Mouse (Mus musculus): ENCODE data around the gene Mad1l1. TPM values are rescaled to one million over a fixed set of nuclear protein-coding genes. Genes with fewer than 3 reads are reported as not detected.

Gene Mad1l1
- total RNA-seq, 2 experiments from 2014 or later = 24.2 to 34.4 TPM

DNA sequence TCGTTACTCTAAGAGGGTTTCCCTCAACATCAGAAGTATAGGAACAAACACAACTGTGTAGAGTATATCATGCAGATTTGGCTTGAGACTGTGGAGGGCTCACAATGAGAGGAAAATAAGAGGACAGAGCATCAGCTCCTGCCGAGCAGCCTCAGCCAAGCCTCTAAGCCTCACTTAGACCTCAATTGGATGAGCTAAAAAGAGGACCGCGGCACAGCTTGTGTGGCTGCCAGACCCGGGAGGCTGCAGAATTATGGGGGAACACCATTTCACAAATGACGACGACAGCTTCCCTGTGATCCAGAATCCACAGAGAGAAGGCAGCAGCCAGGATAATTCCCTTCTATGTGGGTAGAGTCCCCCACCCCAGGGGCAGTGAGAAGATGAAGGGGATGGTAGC lies 138.0 kb downstream of the Mad1l1 start:
- DNase-seq (ENCODE audit: low spot score in 2 of 2) = no peak

DNA sequence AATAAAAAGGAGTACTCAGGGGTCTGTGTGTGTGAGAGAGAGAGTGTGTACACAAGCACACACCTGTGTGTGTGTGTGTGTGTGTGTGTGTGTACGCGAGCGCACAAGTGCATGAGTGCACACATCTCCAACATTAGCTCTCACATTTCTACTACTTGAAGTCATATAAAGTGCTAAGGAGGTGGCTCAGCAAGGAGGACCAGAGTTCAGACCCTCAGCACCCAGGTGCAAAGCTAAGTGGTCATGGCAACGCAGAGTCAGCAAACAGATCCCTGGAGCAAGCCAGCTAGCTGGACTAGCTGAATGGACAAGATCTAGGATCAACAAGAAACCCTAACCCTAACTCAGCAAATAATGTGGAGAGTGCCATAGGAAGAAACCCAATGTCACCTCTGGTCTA lies 139.0 kb downstream of the Mad1l1 start:
- no peak for DNase-seq (ENCODE audit: low spot score in 2 of 2)

DNA sequence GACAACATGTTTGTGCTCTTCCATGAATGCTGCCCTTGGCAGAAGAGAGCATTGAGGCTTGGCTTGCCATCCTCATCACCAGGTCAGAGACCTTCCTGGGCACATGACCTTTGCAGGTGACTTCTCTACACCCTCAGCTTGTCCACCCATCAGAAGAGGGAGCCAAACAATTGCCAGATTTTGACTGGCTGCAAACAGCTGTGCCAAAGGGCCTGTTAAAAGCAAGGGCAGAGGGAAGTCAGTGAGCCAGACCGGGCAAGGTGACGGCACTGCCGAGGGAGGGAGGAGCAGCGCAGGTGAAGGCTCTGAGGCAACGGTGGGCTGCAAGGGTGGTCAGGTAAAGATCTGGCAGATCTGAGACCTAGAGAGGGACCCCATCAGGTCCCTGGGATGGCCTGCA lies 141.3 kb downstream of the Mad1l1 start:
- no peak for DNase-seq (ENCODE audit: low spot score in 2 of 2)

DNA sequence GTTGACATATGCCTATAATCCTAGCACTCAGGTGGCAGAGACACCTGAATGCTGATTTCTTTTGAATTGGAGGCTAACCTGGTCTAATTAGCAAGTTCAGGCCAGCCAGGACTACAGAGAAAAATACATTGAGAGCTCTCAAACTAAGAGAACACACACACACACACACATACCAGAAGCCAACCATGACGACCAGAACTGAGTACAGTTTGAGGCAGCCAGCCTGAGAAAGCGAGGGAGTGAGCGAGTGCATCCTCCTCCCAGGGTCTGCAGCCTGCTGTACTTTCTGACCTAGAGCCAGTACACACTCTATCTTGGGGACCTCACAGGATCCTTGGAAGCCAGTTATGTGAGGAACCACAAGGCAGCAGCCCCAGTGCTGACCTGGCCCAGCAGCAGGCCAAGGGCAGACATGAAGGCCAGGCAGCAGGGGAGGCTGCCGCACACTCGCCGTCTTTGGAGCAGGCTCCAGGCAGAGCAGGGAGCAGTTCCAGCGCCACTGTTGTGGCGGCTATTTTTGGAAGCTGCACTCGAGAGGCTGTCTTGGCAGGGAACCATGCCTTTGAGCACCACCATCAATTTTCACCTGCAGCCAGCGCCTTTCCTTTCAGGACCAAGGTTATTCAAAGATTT lies 143.2 kb downstream of the Mad1l1 start:
- peak in 1 of 2 experiments; percentile 36 for DNase-seq (ENCODE audit: low spot score in 2 of 2)

DNA sequence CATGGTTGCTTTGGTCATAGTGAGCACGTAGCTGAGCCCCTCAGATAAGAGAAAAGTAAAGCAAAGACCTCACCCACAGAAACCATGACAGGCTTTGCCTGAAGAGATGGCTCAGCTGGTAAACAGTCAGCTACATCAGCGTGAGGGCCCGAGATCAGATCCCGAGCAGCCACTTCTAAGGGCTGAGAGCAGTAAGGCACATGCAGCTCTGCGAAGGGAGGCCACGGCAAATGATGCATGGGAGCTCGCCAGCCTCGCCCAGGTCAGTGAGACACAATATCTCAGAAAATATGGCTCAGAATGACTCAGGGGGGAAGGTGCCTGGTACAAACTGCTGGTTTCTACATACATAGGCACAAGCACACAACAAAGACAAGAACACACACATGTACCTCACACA lies 143.8 kb downstream of the Mad1l1 start:
- no peak for DNase-seq (ENCODE audit: low spot score in 2 of 2)

DNA sequence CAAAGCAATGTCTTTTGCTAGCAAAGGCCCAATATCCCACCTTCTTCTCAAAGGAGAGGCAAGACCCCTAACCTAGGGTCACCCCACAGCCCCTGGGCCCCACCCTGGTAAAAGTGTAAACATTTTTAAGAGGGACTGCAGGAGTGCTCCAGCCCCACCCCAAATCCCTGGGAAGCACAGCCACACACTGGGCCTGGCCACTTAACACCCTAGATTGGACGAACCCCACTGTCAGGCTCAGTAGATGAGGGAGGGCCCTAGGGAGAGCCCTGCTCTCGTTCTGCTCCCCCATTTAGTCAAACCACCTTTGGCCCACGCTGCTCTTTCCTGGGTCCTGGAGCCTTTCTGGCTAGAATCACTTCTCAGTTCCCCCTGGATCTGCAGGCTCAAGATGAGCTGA lies 145.0 kb downstream of the Mad1l1 start:
- DNase-seq (ENCODE audit: low spot score in 2 of 2) = no peak

DNA sequence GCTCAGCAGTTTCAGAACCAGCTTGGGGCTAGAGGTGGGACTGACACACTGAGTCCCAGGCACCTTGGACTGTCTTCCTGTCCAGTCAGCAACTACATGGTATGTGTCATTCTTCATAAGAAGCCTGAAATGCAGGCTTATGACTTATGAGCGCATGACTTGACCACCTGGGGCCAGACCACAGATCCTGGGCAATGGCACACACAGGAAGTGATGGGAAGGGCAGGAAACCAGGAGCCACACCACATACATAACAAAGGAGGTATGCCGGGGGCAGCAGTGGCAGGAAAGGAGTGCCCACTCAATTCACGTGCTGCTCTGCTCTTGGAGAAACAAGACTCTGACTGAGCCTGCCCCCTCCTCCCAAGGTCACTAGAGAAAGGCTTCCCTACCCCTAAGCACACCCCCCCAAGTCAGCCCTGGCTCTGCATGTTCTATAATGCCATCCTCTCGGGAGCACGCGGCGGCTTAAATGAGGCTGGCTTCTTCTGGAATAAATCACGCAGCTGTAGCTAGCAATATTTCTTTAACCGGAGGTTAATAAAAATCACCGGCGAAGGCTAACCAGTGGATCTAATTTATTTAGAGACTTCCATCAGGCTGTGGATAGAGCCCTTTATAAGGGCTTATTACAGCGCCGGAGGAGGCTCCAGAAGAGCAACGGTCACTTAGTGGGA lies 146.4 kb downstream of the Mad1l1 start:
- DNase-seq (ENCODE audit: low spot score in 2 of 2) = no peak

DNA sequence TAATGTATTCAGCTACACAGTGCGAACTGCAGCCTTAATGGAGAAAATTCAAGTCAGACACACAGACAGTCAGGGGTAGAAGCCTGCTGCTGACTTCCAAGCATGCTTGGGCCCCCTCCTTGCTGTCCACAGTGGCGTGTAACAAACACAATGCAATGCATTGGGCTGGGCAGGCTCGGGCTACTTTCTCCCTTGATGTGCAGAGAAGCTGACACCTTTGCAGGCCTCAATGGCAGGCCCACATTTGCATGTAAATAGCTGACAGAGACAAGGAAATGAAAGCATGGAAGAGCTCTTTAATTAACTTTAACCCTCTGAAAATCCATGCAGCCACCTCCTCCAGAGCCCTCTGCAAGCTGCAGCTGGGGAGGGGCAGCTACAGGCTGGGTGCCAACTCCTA lies 147.3 kb downstream of the Mad1l1 start:
- DNase-seq (ENCODE audit: low spot score in 2 of 2) = no peak

DNA sequence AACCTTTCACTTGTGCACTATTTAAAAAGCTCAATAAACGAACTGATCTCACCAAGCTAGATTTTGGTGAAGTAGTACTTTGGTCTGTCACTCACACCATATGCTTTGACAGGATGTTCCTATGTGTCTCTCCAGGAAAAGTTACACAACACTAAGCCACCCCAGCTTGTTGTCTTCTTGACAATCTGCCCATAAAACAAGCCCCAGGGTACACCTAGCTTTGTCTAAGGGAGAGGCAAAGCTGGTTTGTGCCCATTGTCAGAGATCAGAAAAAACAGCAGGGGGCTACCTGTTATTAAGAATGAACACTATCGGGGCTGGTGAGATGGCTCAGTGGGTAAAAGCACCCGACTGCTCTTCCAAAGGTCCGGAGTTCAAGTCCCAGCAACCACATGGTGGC lies 148.2 kb downstream of the Mad1l1 start:
- DNase-seq (ENCODE audit: low spot score in 2 of 2) = no peak

DNA sequence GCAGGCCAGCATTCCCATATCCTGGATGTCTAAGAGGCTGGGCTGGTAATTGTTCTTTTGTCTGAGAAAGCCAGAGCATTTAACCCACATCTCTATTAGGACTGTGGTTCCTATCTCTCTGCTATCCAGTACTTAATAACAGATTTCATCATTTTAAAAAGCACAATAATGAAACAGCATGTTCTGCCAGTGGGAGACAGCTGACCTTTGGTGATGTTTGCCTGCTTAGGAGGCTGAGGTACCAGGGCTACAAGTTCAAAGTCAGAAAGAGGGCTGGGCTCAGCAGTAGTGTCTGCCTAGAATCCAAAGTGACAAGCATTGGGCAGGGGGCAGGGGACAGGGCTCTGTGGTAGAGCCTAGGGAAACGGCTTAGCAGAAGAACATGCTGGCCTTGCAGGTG lies 149.6 kb downstream of the Mad1l1 start:
- DNase-seq (ENCODE audit: low spot score in 2 of 2) = no peak

DNA sequence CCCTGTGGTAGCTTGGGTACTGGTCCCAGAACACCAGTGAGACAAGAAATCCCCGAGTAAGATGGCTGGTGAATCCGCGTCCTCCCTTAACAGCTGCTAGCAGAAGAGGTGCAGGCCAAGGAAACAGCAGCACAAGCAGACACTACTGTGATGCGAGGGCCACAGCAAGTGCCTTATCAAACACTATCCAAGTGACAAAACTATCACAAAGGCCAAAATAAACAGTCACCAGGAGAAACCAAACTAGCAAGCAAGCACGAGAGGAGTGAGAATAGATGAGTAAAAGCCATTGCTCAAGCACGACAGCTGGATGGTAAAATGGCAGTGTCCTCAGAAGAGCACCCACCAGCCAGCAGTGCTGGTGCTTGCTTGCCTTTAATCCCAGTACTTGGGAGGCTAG lies 153.8 kb downstream of the Mad1l1 start:
- no peak for DNase-seq (ENCODE audit: low spot score in 2 of 2)

DNA sequence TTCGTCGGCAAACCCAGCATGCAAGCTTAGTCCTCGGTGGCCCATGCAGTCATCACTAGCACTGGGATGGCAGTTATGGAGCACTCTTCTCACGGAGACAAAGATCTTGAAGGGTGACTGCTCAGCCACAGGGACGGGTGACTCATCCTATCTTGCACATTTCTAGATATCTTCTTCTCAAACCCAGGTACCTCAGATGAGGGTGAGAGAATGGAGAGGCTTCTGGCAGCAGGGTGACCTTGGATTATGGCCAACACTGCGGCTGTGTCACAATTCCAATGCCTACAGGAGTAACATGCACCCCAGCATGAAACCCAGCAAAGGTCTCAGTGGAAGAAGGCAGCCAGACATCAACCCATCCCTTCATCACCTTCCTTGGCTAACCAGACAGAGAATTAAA lies 154.3 kb downstream of the Mad1l1 start:
- DNase-seq (ENCODE audit: low spot score in 2 of 2) = peak in 1 of 2 experiments; percentile 29

DNA sequence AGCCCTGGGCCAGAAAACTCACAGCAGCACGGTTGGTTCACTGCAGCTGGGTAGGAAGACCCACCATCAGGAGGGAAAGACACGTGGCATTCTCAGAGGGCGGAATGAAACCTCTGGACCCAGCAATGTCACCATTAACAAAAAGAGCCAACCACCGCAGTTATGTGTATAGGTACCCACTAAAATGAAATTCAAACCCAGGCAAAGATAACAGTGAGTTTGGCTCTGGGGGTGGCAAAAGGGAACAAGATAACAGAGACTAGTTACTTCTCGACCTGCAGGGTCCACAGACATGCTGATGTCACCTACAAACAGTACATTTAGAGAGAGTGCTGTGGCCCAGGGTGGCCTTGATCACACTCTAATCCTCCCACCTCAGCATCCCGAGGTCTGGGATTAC lies 157.4 kb downstream of the Mad1l1 start:
- no peak for DNase-seq (ENCODE audit: low spot score in 2 of 2)

DNA sequence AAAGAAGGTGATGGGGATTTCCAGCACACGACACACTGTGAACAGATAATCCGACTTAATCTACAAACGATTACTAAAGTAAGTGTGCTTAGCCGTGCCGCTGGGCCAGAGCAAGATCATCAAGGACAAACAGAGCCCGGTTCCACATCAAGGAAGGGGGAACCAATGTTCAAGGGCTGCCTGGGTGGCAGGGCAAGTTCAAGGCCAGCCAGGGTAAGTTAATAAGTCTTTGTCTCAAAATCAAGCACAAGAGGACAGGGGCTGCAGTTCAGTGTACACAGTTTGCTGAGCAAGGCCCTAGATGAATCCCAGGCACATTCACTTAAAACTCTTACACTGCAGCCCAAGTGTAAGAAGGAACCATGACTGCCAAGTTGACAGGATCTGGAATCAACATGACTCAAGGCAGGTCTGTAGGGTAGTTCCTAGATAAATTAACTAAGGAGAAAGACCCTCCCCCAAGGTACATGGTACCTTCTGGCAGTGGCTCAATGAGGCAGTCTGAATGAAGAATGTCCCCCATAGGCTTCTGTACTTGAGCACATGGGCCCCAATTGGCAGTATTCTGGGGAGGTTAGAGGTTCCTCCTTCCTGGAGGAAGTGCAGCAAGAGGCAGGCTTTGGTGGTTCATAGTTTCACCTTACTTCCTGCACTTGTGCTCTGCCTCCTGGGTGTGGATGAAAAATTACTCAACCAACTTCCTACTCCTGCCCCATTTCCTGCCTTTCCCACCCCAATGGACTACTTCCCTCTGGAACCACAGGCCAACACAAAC lies 159.1 kb downstream of the Mad1l1 start:
- no peak for DNase-seq (ENCODE audit: low spot score in 2 of 2)

DNA sequence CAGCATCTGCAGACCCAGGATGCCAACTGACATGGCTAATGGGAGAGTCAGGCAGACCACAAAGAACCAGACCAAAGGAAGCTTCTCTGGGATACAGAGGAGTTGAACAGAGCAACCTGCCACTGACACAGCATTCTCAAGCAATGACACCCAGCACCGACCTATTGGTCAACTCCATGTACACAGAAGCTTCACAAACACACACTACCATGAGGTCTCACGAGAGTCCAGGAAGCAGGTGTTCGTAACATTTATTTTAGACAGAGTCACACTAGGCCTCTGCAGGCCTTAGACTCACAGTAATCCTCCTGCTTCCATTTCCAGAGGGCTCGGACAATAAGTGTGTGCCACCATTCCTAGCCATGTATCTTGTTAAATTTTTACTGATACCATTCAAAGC lies 162.3 kb downstream of the Mad1l1 start:
- no peak for DNase-seq (ENCODE audit: low spot score in 2 of 2)

DNA sequence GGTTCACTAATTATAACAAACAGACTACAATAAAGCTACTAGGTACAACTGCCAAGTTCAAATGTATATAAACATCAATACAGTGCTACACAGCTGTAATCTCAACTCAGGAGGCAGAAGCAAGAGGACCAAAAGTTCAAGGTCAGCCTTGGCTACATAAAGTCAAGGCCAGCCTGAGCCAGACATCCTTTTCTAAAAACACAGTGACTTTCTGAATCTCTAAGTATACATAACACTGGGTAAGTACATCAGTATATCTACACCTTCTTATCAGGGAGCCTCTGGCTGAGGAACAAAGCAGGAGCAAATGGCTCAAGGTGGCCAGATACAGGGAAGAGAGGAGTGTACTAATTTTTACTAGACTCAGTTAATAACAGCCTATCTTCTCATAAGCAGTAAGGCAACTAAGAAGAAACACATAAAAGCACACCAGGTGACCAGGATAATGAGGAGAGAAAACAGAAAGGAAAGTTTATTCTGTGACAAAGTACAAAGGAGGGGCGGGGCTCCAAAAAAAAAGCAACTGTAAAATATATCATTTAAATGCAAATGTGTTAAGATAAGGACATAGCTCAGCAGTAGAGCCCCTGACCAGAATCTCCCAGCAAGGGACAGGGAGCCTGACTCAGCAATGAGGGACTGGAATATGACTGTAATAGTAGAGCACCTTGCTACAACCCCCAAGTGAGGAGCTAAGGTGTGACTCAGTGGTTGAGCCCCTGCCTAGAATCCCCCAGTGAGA lies 163.3 kb downstream of the Mad1l1 start:
- no peak for DNase-seq (ENCODE audit: low spot score in 2 of 2)

DNA sequence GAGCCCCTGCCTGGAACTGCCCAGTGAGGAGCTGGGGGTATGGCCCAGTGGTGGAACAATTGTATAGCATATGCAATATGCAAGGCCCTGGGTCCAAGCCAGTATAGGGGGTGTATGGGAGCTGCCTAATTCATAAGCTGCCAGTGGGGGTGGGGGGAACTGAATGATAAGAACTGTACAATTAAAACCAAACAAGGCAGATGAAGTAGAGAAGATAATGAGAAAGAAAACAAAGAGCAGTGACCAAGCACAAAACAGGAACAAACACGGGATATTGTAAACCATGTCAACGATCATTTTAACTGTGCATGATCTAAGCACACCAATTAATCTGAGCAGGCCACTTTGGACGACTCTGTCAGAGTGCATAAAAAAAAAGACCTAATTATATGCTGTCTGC lies 167.2 kb downstream of the Mad1l1 start:
- DNase-seq (ENCODE audit: low spot score in 2 of 2) = no peak

DNA sequence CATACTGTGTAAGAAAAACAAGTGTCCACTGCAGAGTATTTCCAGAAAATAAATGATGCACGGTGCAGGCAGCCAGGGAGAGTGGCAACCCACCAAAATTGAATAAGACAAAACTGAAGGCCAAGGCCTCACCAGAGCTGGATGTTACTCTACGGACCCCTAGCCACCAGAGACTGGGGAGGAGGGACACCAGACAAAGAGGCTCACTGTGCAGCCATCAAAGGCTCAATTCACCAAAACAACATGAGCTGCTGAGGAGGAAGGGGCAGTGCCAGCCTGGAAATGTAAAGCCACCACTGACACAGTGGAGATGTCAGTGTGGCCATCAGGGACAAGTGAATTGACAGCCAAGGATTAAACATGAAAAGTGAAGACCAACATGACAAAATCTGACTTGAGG lies 169.5 kb downstream of the Mad1l1 start:
- no peak for DNase-seq (ENCODE audit: low spot score in 2 of 2)

DNA sequence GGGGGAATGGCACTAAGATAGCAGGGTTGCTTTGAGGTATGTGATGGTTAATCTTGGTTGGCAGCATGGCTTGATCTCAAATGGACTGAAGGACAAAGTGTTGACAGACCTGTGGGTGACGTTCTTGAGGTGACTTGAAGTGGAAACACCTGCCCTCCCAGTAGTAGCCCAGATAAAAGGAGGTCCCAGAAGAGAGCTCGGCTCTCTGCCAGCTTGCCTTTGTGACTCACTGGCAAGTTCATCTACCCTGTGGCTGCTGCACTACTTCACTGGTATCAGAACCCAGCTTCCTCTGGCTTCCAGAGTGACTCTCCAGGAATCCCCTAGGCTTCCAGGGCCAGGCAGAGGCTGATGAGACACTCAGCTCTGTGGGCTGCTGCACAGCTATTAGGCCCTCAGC lies 170.2 kb downstream of the Mad1l1 start:
- DNase-seq (ENCODE audit: low spot score in 2 of 2) = no peak

DNA sequence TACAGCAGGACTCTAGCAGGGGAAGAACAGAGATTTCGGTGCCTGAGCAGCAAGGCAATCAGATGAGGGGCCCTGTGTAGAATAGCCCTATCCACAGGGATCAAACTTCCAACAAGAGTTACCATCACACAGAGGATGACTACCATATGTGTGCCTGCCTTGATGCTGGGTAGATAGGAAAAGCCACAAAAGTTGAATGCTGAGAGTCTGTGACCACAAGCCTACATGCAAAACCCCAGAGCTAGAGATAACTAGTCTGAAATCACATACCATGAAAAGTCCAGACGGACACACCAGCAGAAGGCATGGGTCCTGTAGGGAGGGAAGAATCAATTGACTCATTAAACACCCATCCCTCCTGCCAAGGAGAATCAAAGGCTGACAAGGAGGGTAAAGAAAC lies 170.7 kb downstream of the Mad1l1 start:
- no peak for DNase-seq (ENCODE audit: low spot score in 2 of 2)

DNA sequence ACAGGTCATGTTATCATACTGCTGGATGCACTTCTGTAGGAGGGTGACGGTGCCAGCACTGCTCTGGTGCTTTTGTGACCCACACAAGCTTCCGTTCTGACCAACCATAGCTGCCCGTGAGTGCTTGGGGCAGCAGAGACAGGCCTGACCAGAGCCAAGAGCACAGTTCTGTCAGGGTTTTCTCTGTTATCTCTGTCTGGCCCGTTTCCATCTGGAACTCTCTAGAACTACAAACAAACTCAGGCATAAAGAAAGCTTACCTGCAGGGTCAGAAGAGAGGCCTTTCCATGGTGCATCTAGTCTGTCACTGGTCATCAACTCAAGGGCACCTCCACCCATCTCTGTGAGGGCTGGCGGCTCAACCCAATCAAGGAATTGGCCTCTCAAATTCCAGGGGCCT lies 171.2 kb downstream of the Mad1l1 start:
- DNase-seq (ENCODE audit: low spot score in 2 of 2) = no peak

DNA sequence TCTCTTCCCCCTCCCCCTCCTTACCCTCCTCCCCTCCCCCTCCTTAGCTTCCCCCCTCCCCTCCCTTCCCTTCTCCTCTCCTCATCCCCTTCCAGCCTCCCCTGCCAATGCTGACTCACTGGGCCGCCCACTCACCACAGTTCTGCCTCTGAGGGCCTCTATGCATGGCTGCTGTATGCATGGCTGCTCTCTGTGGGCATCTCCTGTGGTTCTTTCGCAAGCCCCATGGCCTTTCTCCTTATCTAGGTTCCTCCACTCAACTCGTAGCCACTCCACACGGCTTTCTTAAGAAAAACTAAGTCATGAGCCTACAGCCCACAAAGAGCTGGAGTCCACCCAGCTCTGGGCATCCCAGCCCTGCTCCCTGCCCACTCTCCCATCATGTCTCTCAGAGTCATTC lies 172.1 kb downstream of the Mad1l1 start:
- DNase-seq (ENCODE audit: low spot score in 2 of 2) = no peak
